Mouse (Mus musculus): ENCODE data around the gene Vps41.

Gene Vps41

GRCm38 (mm10) chr13:18791724-18792123 is 74.6 kb downstream of the Vps41 start:
- no peak for DNase-seq (ENCODE audit: extremely low spot score, low read depth, low spot score)

DNA sequence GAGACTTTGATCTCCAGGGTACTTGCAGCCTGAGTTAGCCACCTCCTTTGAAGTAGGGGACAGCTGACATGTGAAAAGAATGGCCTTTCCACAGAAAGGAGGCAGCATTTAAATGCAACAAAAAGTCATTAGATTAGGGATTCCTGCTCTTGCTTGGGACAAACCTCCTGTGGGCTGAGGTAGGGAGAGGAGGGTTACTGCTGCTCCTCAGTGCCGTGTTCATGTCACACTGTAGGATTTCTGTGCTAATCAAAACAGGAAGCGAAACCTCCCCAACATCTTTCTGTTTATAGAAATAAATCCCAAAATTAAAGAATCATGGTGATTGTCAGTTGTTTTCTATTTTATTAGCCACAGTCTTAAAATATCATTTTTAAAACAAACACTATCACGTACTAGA is 77.4 kb downstream of the Vps41 start:
- no peak for DNase-seq (ENCODE audit: extremely low spot score, low read depth, low spot score)

DNA sequence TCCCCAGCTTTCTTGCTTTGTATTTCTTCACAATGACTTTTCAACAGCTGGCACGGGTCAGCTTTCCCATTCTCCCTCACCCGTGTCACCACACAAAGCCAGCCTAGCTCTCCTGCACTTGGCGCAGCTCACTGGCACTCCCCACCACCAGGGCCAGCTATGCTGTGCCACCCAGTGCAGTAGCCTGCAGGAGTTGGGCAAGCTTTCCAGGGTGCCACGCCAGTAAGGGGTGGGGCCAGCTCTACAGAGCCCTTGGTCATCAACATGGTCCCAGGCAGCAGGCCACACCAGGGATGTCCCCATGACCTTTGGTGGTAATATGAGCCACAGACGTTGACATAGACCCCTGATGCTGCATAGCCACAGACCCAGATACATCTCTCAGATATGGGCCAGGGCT is 80.5 kb downstream of the Vps41 start:
- no peak for DNase-seq (ENCODE audit: extremely low spot score, low read depth, low spot score)

GRCm38 (mm10) chr13:18800434-18800833 is 83.3 kb downstream of the Vps41 start:
- DNase-seq (ENCODE audit: extremely low spot score, low read depth, low spot score), result no peak

GRCm38 (mm10) chr13:18809465-18809864 is 92.4 kb downstream of the Vps41 start:
- DNase-seq (ENCODE audit: extremely low spot score, low read depth, low spot score), result no peak

- DNase-seq (ENCODE audit: extremely low spot score, low read depth, low spot score), result peak; percentile 68
Measured at GRCm38 (mm10) chr13:18809978-18810675, 93.0 kb downstream of the Vps41 start.

DNA sequence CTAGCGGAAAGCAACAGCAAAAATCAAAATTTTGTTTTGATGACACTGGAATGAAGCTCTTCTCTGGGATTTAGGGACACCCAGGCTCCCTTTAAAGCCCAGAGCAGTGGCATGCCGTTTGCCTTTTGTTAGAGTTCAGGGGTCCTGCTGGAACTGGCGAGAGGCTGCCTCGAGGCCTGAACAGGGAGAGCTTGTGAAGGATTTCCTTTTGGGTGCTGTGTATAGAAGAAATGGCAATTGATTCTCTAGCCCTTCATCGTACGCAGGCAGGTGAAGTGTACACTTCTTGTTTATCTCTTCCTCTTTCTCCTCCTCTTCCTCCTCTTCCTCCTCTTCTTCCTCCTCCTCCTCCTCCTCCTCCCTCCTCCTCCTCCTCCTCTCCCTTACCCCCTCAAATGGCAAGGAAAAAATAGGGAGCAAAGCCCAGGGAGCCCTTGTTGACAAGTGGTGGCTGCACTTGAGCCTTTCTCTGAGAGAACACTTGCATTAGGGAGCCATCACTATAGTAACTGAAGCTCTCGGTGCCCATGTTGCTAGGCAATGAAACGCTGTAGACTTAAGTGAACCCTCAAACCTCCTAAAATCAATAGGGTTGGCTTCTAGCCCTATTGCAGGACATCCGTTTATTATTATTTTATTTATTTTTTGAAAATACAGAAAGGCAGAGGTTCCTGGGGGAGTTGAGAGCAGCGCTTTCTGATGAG is 107.5 kb downstream of the Vps41 start:
- DNase-seq (ENCODE audit: extremely low spot score, low read depth, low spot score), result no peak

DNA sequence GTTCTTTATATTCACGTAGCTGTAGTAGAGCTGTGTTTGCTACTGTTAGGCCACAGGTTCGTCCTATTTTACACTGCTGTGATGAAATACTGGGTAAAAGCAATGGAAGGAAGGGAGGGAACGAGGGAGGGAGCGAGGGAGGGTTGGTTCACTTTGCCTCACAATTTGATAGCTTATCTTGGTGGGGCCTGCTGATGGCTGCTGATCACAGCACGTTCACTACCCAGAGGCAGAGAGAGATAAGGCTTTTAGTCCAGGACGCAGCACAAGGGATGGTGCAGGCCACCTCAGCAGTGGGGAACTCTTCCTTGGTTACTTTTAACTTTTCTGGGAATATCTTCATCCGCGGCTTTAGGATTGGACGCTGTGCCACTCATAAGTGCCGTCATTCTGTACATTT is 109.9 kb downstream of the Vps41 start:
- DNase-seq (ENCODE audit: extremely low spot score, low read depth, low spot score), result no peak

- no peak for DNase-seq (ENCODE audit: extremely low spot score, low read depth, low spot score)
Measured at GRCm38 (mm10) chr13:18830486-18830885, 113.4 kb downstream of the Vps41 start.

DNA sequence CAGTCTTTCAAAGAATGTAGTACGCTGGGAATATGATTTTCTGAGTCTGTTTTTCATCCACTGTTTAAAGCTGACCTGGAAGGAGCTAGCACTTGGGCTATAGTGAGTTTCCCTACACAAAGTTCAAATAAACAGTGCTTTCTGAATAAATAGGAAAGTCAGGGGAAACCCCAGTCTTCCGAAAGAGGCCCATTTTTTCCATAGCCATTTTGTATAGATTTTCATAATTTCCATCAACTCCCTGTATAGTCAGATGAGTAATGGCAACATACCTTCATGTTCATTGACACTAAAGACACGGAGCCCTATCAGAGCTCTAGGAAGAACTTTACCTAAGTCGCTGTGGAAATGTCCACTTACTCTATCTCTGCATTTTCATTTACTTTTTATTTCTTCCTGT is 122.1 kb downstream of the Vps41 start:
- DNase-seq (ENCODE audit: extremely low spot score, low read depth, low spot score), result no peak

DNA sequence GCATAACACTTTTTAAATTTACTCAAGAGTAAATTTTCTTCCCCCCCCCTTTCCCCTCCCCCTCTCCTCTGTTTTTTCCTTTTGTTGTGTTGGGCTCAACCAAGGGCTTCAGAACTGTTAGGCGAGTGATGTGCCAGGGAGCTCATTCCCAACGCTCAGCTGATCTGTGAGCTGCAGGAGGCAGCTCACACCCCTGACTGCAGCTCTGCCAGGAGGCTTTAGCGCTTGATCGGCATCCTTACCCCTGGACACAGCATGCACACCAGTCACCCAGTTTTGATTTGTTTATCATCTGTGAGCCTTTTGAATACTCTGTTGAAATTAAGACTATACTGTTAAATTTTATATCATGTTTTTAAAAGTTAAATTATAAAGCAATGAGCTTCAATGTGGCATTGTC is 123.3 kb downstream of the Vps41 start:
- no peak for DNase-seq (ENCODE audit: extremely low spot score, low read depth, low spot score)

GRCm38 (mm10) chr13:18841019-18841418 is 123.9 kb downstream of the Vps41 start:
- DNase-seq (ENCODE audit: extremely low spot score, low read depth, low spot score), result no peak

DNA sequence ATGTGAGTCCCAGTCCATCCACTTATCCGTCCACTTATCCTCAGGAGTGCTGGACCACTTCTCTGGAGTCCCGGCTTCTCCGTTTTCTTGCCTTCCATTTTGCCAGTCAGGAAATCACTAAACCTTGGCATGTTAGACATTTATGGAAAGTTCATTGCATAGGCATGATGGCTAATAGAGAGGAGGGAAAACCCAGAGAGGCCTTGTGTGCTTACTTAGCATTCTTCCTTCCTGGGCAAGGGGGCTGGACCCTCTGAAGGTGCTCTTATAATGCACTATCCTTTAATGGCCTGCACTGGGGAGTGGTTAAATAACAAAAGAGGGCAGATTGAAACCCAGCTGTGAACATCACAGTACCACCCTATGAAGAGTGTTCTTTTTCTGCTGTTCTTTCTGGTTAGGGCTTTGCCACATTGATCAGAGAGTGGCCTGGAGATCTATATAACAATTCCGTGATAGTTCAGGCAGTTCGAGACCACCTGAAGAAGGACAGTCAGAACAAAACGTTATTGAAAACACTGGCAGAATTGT is 124.7 kb downstream of the Vps41 start:
- DNase-seq (ENCODE audit: extremely low spot score, low read depth, low spot score), result no peak

DNA sequence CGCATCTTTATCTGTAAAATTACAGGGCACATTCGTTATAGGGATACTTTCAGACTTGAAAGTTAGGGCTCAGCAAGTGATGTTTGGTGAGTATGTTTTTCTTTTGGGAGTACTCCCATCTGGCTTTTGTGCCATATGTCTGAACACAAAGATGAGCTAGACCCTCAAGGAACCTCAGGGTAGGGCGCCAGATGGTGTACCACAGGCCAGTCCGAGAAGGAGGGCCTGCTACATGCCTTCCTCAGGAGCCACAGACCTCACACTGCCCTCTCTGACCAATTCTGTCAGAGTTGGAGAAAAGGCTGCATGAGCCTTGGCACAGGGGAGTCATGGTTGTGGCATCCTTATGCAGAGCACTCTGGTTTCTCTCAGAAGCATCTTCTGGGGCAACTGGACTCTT is 125.5 kb downstream of the Vps41 start:
- DNase-seq (ENCODE audit: extremely low spot score, low read depth, low spot score), result no peak

DNA sequence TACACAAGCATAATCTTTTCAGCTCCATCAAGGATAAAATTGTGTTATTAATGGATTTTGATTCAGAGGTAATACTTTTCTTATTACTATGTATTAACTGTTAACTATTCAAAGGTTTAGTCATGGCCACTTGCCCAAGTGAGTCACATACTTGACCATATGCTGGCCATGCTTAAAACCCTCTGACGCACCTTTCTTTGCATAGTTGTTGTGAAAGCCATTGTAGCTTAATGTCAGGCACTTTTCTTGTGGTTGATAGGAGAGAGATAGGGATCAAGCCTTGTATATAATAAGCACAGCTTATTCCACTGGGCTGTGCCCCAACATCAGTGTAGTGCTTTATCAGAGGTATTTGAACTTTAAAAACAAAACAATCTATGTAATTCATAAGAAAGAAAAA is 126.5 kb downstream of the Vps41 start:
- DNase-seq (ENCODE audit: extremely low spot score, low read depth, low spot score), result no peak

DNA sequence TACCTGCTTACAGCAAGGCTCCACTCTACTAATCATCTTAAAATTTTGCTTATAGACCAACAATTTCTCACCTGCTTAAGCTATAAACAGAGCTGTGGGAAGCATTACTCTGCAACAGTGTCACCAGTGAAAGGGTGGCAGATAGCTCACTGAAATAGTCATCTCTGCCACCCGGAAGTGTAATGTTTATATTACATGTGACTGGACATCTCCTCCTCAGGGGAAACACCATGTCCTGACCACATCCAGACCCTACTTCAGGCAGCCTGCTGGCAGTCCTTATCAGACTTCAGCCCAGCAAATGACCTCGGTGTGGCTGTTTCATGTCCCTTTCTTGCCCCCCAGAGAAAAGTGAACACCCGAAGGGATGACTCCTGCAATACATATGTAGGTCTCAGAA is 130.3 kb downstream of the Vps41 start:
- DNase-seq (ENCODE audit: extremely low spot score, low read depth, low spot score), result no peak

GRCm38 (mm10) chr13:18849563-18849962 is 132.5 kb downstream of the Vps41 start:
- DNase-seq (ENCODE audit: extremely low spot score, low read depth, low spot score), result no peak

- DNase-seq (ENCODE audit: extremely low spot score, low read depth, low spot score), result no peak
Measured at GRCm38 (mm10) chr13:18851182-18851581, 134.1 kb downstream of the Vps41 start.

DNA sequence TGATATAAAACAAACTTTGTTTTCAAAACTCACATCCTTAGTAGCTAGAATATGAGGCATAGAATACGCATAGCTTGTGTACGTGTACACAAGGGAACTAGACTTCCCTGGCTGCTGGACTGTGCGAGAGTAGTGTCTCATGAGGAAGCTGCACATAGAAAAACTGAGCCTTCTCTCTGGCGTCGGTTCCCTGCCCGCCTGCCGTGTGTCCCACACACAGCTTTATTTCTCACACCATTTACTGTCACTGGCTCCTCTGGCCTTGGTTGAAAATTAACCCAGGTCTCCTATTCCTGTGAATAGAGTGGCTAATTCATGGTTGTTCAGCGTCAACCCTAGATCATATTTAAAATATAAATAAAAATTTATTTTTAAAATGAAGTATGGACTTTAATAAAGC is 135.6 kb downstream of the Vps41 start:
- DNase-seq (ENCODE audit: extremely low spot score, low read depth, low spot score), result no peak

GRCm38 (mm10) chr13:18856026-18856802 is 139.1 kb downstream of the Vps41 start:
- no peak for DNase-seq (ENCODE audit: extremely low spot score, low read depth, low spot score)

- no peak for DNase-seq (ENCODE audit: extremely low spot score, low read depth, low spot score)
Measured at GRCm38 (mm10) chr13:18858183-18858582, 141.1 kb downstream of the Vps41 start.

DNA sequence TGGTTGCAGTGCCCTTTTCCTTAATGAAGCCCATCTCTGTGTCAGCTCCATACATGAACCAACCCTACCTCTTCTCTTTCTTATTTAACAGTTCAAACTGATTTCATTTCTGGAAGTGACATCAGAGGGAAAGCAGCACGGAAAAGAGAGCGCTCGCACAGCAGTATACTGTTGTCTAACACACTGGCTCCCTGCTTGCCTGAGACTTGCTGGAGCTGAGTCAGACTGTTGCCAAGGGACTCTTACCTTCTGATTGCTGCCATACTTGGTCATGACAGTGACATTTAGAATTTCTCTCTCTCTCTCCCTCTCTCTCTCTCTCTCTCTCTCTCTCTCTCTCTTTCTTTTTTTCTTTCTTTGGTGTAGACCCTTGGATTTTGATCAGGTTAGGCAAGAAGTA is 142.3 kb downstream of the Vps41 start:
- no peak for DNase-seq (ENCODE audit: extremely low spot score, low read depth, low spot score)
